Mouse (Mus musculus) forebrain, embryonic 16.5 days (tissue): ENCODE data around the gene Sdf2. TPM values are rescaled to one million over a fixed set of nuclear protein-coding genes. Genes with fewer than 3 reads are reported as not detected.

Source experiments
- ATAC-seq: fragments of 200-750 bp; cut with Nextera tagmentation; 2 replicates; pipeline ENCODE4 v1.8.0; 2017; ENCODE audit warnings: mild to moderate bottlenecking, moderate library complexity
- H3K27ac ChIP-seq: fragments of 300-500 bp; sonication (generic); 2 replicates; pipeline ENCODE4 v1.5.1; 2014; ENCODE audit warnings: low read length, control low read depth
- H3K27me3 ChIP-seq: fragments of 300-500 bp; sonication (generic); replicated peaks from 2 replicates; pipeline ENCODE4 v1.6.1; 2014; ENCODE audit warnings: low read length; ENCODE audit not compliant: control insufficient read depth, insufficient read depth
- H3K36me3 ChIP-seq: fragments of 300-500 bp; sonication (generic); 2 replicates; pipeline ENCODE4 v1.6.1; 2014; ENCODE audit not compliant: control insufficient read depth, insufficient read depth
- H3K4me1 ChIP-seq: fragments of 300-500 bp; sonication (generic); replicated peaks from 2 replicates; pipeline ENCODE4 v1.6.1; 2014; ENCODE audit warnings: low read length; ENCODE audit not compliant: control insufficient read depth, insufficient read depth
- H3K4me2 ChIP-seq: fragments of 300-500 bp; sonication (generic); 2 replicates; pipeline ENCODE4 v1.6.1; 2014; ENCODE audit warnings: mild to moderate bottlenecking, low read length, control low read depth
- H3K4me3 ChIP-seq: fragments of 300-500 bp; sonication (generic); replicated peaks from 2 replicates; pipeline ENCODE4 v1.5.1; 2014; ENCODE audit warnings: mild to moderate bottlenecking, low read length, control low read depth
- H3K9ac ChIP-seq: fragments of 300-500 bp; sonication (generic); replicated peaks from 2 replicates; pipeline ENCODE4 v1.6.1; 2014; ENCODE audit warnings: low read depth, low read length, control low read depth
- H3K9me3 ChIP-seq: fragments of 300-500 bp; sonication (generic); 2 replicates; pipeline ENCODE4 v1.6.1; 2016; ENCODE audit warnings: low read length; ENCODE audit not compliant: control insufficient read depth
- WGBS: fragments of 180-500 bp; shearing (Covaris S2); extraction: QIAGEN DNeasy Blood & Tissue Kit; methylation state at CpG from one replicate; pipeline ENCODE4 v1.1.7; 2014; 5-methylcytosine and 5-hydroxymethylcytosine counted together
- polyA plus RNA-seq: library from polyadenylated mRNA; unstranded; fragments of >200 nt; fragmentation: Nextera tagmentation; extraction: Ambion mirVana; gene quantifications from 2 replicates; pipeline ENCODE4 v1.2.1, GENCODE M21; 2015

The Sdf2 gene
- polyA plus RNA-seq, 1 experiment from 2014 or later = 73.0 TPM

- H3K4me2 ChIP-seq = no peak overlapping the region
- 91% methylated on average over 7 of the region's 7 CpGs for WGBS
- no peak overlapping the region for H3K27ac ChIP-seq
- H3K36me3 ChIP-seq = peaks cover 48% of the 10 kb centered on the region
- no peaks in the 10 kb centered on the region for H3K27me3 ChIP-seq
- no peak for ATAC-seq
- H3K4me1 ChIP-seq = no peaks in the 10 kb centered on the region
- H3K4me3 ChIP-seq = no peak overlapping the region
- no peak overlapping the region for H3K9ac ChIP-seq
- H3K9me3 ChIP-seq = no peaks in the 10 kb centered on the region
Observed at GRCm38 (mm10) chr11:78289146-78289763, 43.7 kb downstream of the Sdf2 start.

GRCm38 (mm10) chr11:78290654-78291053 lies 45.1 kb downstream of the Sdf2 start, which contains the start of gene BC030499:
Gene BC030499, plus strand, starts transcription at chr11:78290841.
- Histone ChIP-seq H3K27ac (no peak within 1 kb of the TSS), H3K27me3 (no peaks in the 10 kb centered on the region), H3K9ac (no peak within 1 kb of the TSS), H3K9me3 (no peaks in the 10 kb centered on the region), H3K4me2 (no peak within 1 kb of the TSS), H3K36me3 (peaks cover 34% of the 10 kb centered on the region), H3K4me1 (no peaks in the 10 kb centered on the region), H3K4me3 (no peak within 1 kb of the TSS)
- 97% methylated on average over 4 of the region's 4 CpGs for WGBS
- no peak for ATAC-seq

GRCm38 (mm10) chr11:78294585-78294984 lies 49.0 kb downstream of the Sdf2 start:
- no peak overlapping the region for H3K27ac ChIP-seq
- no peaks in the 10 kb centered on the region for H3K9me3 ChIP-seq
- no peak for ATAC-seq
- no peaks in the 10 kb centered on the region for H3K27me3 ChIP-seq
- H3K4me1 ChIP-seq = no peaks in the 10 kb centered on the region
- H3K36me3 ChIP-seq = peaks cover 10% of the 10 kb centered on the region
- 96% methylated on average over 6 of the region's 6 CpGs for WGBS
- no peak overlapping the region for H3K9ac ChIP-seq
- H3K4me3 ChIP-seq = no peak overlapping the region
- no peak overlapping the region for H3K4me2 ChIP-seq

- Histone ChIP-seq H3K36me3 (no peaks in the 10 kb centered on the region), H3K27me3 (no peaks in the 10 kb centered on the region), H3K27ac (0 out of 2 replicates have a peak overlapping the region, but pooled peaks have one; percentile 11), H3K4me2 (peak overlapping the region; percentile 100), H3K4me3 (peak overlapping the region; percentile 76), H3K4me1 (peaks cover 11% of the 10 kb centered on the region), H3K9ac (peak overlapping the region; percentile 47), H3K9me3 (no peaks in the 10 kb centered on the region)
- 68% methylated on average over 7 of the region's 7 CpGs for whole genome bisulfite sequencing
- peak; percentile 10; the same call in 1 of the 2 replicates for ATAC-seq
Observed at GRCm38 (mm10) chr11:78300917-78301316, 55.4 kb downstream of the Sdf2 start.

GRCm38 (mm10) chr11:78301357-78302084 lies 56.0 kb downstream of the Sdf2 start, which contains the start of gene Spag5:
Gene Spag5, plus strand, starts transcription at chr11:78301529.
- Histone ChIP-seq H3K4me1 (peaks cover 11% of the 10 kb centered on the region), H3K36me3 (no peaks in the 10 kb centered on the region), H3K4me2 (peak within 1 kb of the TSS; percentile 100), H3K27ac (peak within 1 kb of the TSS; percentile 33; the same call in 1 of the 2 replicates), H3K27me3 (no peaks in the 10 kb centered on the region), H3K4me3 (peak within 1 kb of the TSS; percentile 76), H3K9me3 (no peaks in the 10 kb centered on the region), H3K9ac (peak within 1 kb of the TSS; percentile 54)
- peak; percentile 100 for ATAC-seq
- under 1% methylated on average over 49 of the region's 49 CpGs for WGBS

Other genes starting within 250 kb of the Sdf2 start
- 29.5 and 33.8 TPM in 2 replicates for gene Dhrs13, start 213.5 kb upstream of the Sdf2 start, polyA plus RNA-seq
- 101 and 106 TPM in 2 replicates for gene Flot2, start 207.8 kb upstream of the Sdf2 start, polyA plus RNA-seq
- 34.2 and 34.3 TPM in 2 replicates for gene Eral1, start 165.4 kb upstream of the Sdf2 start, polyA plus RNA-seq
- gene Fam222b, start 151.1 kb upstream of the Sdf2 start, polyA plus RNA-seq = 18.8 and 21.1 TPM in 2 replicates
- gene Traf4, start 80.2 kb upstream of the Sdf2 start, polyA plus RNA-seq = 122 and 124 TPM in 2 replicates
- 5.1 and 6.0 TPM in 2 replicates for gene Nek8, start 69.1 kb upstream of the Sdf2 start, polyA plus RNA-seq
- gene Tlcd1, start 69.0 kb upstream of the Sdf2 start, polyA plus RNA-seq = 5.4 and 6.5 TPM in 2 replicates
- 758 and 831 TPM in 2 replicates for gene Rpl23a, start 62.2 kb upstream of the Sdf2 start, polyA plus RNA-seq
- gene Rab34, start 57.3 kb upstream of the Sdf2 start, polyA plus RNA-seq = 53.9 and 56.9 TPM in 2 replicates
- 0.94 and 3.0 TPM in 2 replicates for gene Proca1, start 52.4 kb upstream of the Sdf2 start, polyA plus RNA-seq
- gene Supt6, start 241 bp downstream of the Sdf2 start, polyA plus RNA-seq = 33.7 and 34.6 TPM in 2 replicates
- gene 2610507B11Rik, start 16.0 kb downstream of the Sdf2 start, polyA plus RNA-seq = 56.4 and 58.6 TPM in 2 replicates
- not detected in 2 replicates for gene BC030499, start 45.1 kb downstream of the Sdf2 start, polyA plus RNA-seq
- gene Spag5, start 55.8 kb downstream of the Sdf2 start, polyA plus RNA-seq = 21.6 and 22.1 TPM in 2 replicates
- gene Aldoc, start 77.2 kb downstream of the Sdf2 start, polyA plus RNA-seq = 152 and 186 TPM in 2 replicates
- gene Pigs, start 82.7 kb downstream of the Sdf2 start, polyA plus RNA-seq = 61.1 and 61.4 TPM in 2 replicates
- gene Unc119, start 97.7 kb downstream of the Sdf2 start, polyA plus RNA-seq = 68.6 and 69.1 TPM in 2 replicates
- not detected in 2 replicates for gene Foxn1, start 140.8 kb downstream of the Sdf2 start, polyA plus RNA-seq
- gene Slc13a2, start 176.5 kb downstream of the Sdf2 start, polyA plus RNA-seq = not detected in 2 replicates
- 18.3 and 19.8 TPM in 2 replicates for gene Slc46a1, start 220.0 kb downstream of the Sdf2 start, polyA plus RNA-seq